Mouse (Mus musculus): ENCODE results near the gene Kpna2.
"Not testable (repeated sequence)": the region's sequence is repeated elsewhere in the genome, so short reads cannot be mapped to it uniquely, and the experiment has no call there.

The Kpna2 gene

GRCm38 (mm10) chr11:107018606-107019005 lies 19.3 kb upstream of the Kpna2 start:
- no peak for DNase-seq (ENCODE audit: low read depth, low spot score)

GRCm38 (mm10) chr11:107017339-107017886 lies 18.1 kb upstream of the Kpna2 start:
- DNase-seq (ENCODE audit: low read depth, low spot score) = no peak

GRCm38 (mm10) chr11:107016893-107017292 lies 17.6 kb upstream of the Kpna2 start:
- DNase-seq (ENCODE audit: low read depth, low spot score) = no peak

GRCm38 (mm10) chr11:107015535-107016187 lies 16.3 kb upstream of the Kpna2 start:
- not testable (repeated sequence) for DNase-seq (ENCODE audit: low read depth, low spot score)

- DNase-seq (ENCODE audit: low read depth, low spot score) = no peak
Observed at GRCm38 (mm10) chr11:107014597-107015309, 15.4 kb upstream of the Kpna2 start.

GRCm38 (mm10) chr11:107014020-107014585 lies 14.8 kb upstream of the Kpna2 start:
- no peak for DNase-seq (ENCODE audit: low read depth, low spot score)

GRCm38 (mm10) chr11:107012324-107013017 lies 13.1 kb upstream of the Kpna2 start:
- peak; percentile 93 for DNase-seq (ENCODE audit: low read depth, low spot score)

GRCm38 (mm10) chr11:107011669-107012323 lies 12.5 kb upstream of the Kpna2 start:
- no peak for DNase-seq (ENCODE audit: low read depth, low spot score)

- DNase-seq (ENCODE audit: low read depth, low spot score) = no peak
Observed at GRCm38 (mm10) chr11:107011171-107011570, 11.8 kb upstream of the Kpna2 start.

GRCm38 (mm10) chr11:107010447-107010846 lies 11.1 kb upstream of the Kpna2 start:
- no peak for DNase-seq (ENCODE audit: low read depth, low spot score)

- no peak for DNase-seq (ENCODE audit: low read depth, low spot score)
Observed at GRCm38 (mm10) chr11:107005538-107005937, 6.2 kb upstream of the Kpna2 start.

- no peak for DNase-seq (ENCODE audit: low read depth, low spot score)
Observed at GRCm38 (mm10) chr11:107001760-107002675, 2.7 kb upstream of the Kpna2 start.

GRCm38 (mm10) chr11:106999949-107000513 lies 690 bp upstream of the Kpna2 start:
- DNase-seq (ENCODE audit: low read depth, low spot score) = no peak

GRCm38 (mm10) chr11:106998651-106999150 lies 640 bp downstream of the Kpna2 start:
- DNase-seq (ENCODE audit: low read depth, low spot score) = peak; percentile 60

- DNase-seq (ENCODE audit: low read depth, low spot score) = no peak
Observed at GRCm38 (mm10) chr11:106997976-106998375, 1.4 kb downstream of the Kpna2 start.

GRCm38 (mm10) chr11:106996492-106996891 lies 2.8 kb downstream of the Kpna2 start:
- not testable (repeated sequence) for DNase-seq (ENCODE audit: low read depth, low spot score)

GRCm38 (mm10) chr11:106994246-106995085 lies 4.9 kb downstream of the Kpna2 start:
- no peak for DNase-seq (ENCODE audit: low read depth, low spot score)

GRCm38 (mm10) chr11:106987384-106987783 lies 12.0 kb downstream of the Kpna2 start:
- DNase-seq (ENCODE audit: low read depth, low spot score) = no peak
